Mouse (Mus musculus) brain, adult 2 months (tissue): ENCODE data around the gene Nbeal1.

Source experiments
- DNase-seq: peaks from one replicate; pipeline ENCODE4 v3.0.0; 2011; ENCODE audit warnings: low read depth, low spot score

Nbeal1 gene

GRCm38 (mm10) chr1:60343630-60344455 lies 163.4 kb downstream of the Nbeal1 start:
- DNase-seq, result no peak

- DNase-seq, result no peak
Observed at GRCm38 (mm10) chr1:60344670-60345069, 164.3 kb downstream of the Nbeal1 start.

- no peak for DNase-seq
Observed at GRCm38 (mm10) chr1:60345712-60346111, 165.3 kb downstream of the Nbeal1 start.

GRCm38 (mm10) chr1:60352786-60353185 lies 172.4 kb downstream of the Nbeal1 start:
- no peak for DNase-seq

GRCm38 (mm10) chr1:60361626-60362025 lies 181.2 kb downstream of the Nbeal1 start:
- no peak for DNase-seq

GRCm38 (mm10) chr1:60376556-60376955 lies 196.2 kb downstream of the Nbeal1 start:
- no peak for DNase-seq

- DNase-seq, result peak; percentile 77
Observed at GRCm38 (mm10) chr1:60381910-60382309, 201.5 kb downstream of the Nbeal1 start.
